ENCODE assay signal across 25 mouse cellular contexts in genomic region chrX:51699079-51699478, GRCm38 (mm10). TPM values are rescaled to one million over a fixed set of nuclear protein-coding genes. Genes with fewer than 3 reads are reported as not detected.
"Had no signal": no experiment of that assay in that cellular context is flagged by ENCODE, and none has a peak within 500 bp of the region (broad histone marks: within the 10 kb centered on the region; RNA-seq: fewer than 3 reads in every experiment).

No protein-coding gene starts in this region.

- ATAC-seq: liver, postnatal 0 days; midbrain, embryonic 15.5 days had no signal

- DNase-seq: kidney, adult 11 months; kidney, adult 8-10 months; kidney, postnatal 10 days; kidney, postnatal 36 days; layer of hippocampus, postnatal 36 days; liver, postnatal 0 days; lung, postnatal 14 days; right cerebral cortex, adult 18-20 months; right cerebral cortex, postnatal 14 days; right cerebral cortex, postnatal 4 days; thymus, adult 2 months; thymus, postnatal 14 days; thymus, postnatal 4 days had no signal

- H3K4me3 ChIP-seq: kidney, embryonic 15.5 days; left cerebral cortex, adult 2 months; limb, embryonic 12.5 days; midbrain, embryonic 12.5 days; midbrain, embryonic 15.5 days; neural tube, embryonic 12.5 days; neural tube, embryonic 15.5 days had no signal

- H3K4me2 ChIP-seq: kidney, embryonic 15.5 days; limb, embryonic 12.5 days; midbrain, embryonic 12.5 days; midbrain, embryonic 15.5 days; neural tube, embryonic 12.5 days; neural tube, embryonic 15.5 days had no signal

- H3K9ac ChIP-seq: kidney, embryonic 15.5 days; limb, embryonic 12.5 days; liver, embryonic 14.5 days; liver, postnatal 0 days; midbrain, embryonic 12.5 days; midbrain, embryonic 15.5 days; neural tube, embryonic 12.5 days; neural tube, embryonic 15.5 days had no signal

- H3K36me3 ChIP-seq: kidney, embryonic 15.5 days; limb, embryonic 12.5 days; midbrain, embryonic 12.5 days; midbrain, embryonic 15.5 days; neural tube, embryonic 12.5 days; neural tube, embryonic 15.5 days had no signal

- H3K4me1 ChIP-seq: kidney, embryonic 15.5 days; limb, embryonic 12.5 days; midbrain, embryonic 12.5 days; midbrain, embryonic 15.5 days; neural tube, embryonic 12.5 days; neural tube, embryonic 15.5 days had no signal

- H3K27ac ChIP-seq: kidney, embryonic 15.5 days; left cerebral cortex, adult 2 months; limb, embryonic 12.5 days; liver, embryonic 14.5 days; macrophage; midbrain, embryonic 12.5 days; midbrain, embryonic 15.5 days; neural tube, embryonic 12.5 days; neural tube, embryonic 15.5 days; stomach, postnatal 0 days had no signal

- H3K9me3 ChIP-seq: kidney, embryonic 15.5 days; limb, embryonic 12.5 days; midbrain, embryonic 12.5 days; midbrain, embryonic 15.5 days; neural tube, embryonic 12.5 days; neural tube, embryonic 15.5 days had no signal

- H3K27me3 ChIP-seq: midbrain, embryonic 12.5 days; midbrain, embryonic 15.5 days; neural tube, embryonic 12.5 days; neural tube, embryonic 15.5 days had no signal

RNA-seq across cellular contexts. Expression of gene Hs6st2, which starts 17.4 kb away (rescaled TPM):
- total RNA-seq: megakaryocyte, adult 5-6 weeks had no signal
- polyA plus RNA-seq: liver, adult 2 months; macrophage had no signal
